Mouse (Mus musculus): ENCODE measurements at regions not wholly inside any gene's neighbourhood (a gene's known extent, or its start where the extent isn't known, plus 50 kb on each side); places are given as distances from the start of the nearest gene placed in this dataset.

- TF ChIP-seq POLR2A (IDR thresholded peaks at IDR 0.05; ENCODE audit: low read depth, low read length) (no peak), CTCF (IDR thresholded peaks at IDR 0.05; ENCODE audit: borderline replicate concordance, insufficient read depth, low read length) (no peak)
These were observed 811.9 kb downstream of the Diaph3 start for GRCm38 (mm10) chr14:86329176-86329575.

All from embryonic fibroblast, embryonic 13.5 days (primary cell).